ENCODE assay signal across 8 mouse cellular contexts in the genomic region with DNA sequence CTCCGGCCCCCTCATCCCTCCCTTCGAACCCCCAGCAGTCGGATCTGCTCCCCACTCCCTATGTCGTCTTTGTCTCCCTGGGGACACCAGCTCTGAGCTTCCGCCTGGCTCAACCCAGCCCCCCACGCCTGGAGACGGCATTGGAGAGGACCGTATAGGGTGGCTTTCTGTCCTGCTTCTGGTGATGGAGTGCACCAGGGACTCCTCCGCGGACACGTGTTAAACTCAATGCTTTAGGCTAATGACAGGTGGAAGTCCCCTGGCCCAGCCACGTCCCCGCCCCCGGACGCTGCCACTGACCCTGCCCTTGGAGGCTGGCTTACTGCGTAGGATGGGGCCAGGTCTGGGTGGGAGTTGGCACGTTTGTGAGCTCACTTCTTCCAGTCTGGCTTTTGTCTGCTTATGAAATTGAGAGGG. TPM values are rescaled to one million over a fixed set of nuclear protein-coding genes. Genes with fewer than 3 reads are reported as not detected.
A peak's percentile ranks its signal among the peaks of the same experiment; 100 is the strongest.
DNase-seq lines count a peak whose midpoint lies in the region; ATAC-seq and TF ChIP-seq lines count a peak whose summit lies in the region.

No protein-coding gene starts in this region.

- H3K4me1 ChIP-seq in hindbrain, embryonic 14.5 days (replicated peaks; ENCODE audit: control insufficient read depth, insufficient read depth, low read length): peaks cover 15% of the 10 kb centered on the region
- H3K4me1 ChIP-seq in liver, postnatal 0 days (ENCODE audit: insufficient read depth): peaks cover 24% of the 10 kb centered on the region
- no peaks in the 10 kb centered on the region; the same call in 1 of the 2 replicates for H3K4me1 ChIP-seq in spleen, adult 2 months (ENCODE audit: control insufficient read depth, insufficient read depth, insufficient read length)

- no peak for TF ChIP-seq POLR2A in spleen, adult 2 months (IDR thresholded peaks at IDR 0.05; ENCODE audit: low read depth, low read length)

- H3K9ac ChIP-seq in hindbrain, embryonic 14.5 days: peak overlapping the region; percentile 96
- H3K9ac ChIP-seq in liver, postnatal 0 days (replicated peaks): peak overlapping the region; percentile 91

- no peak for TF ChIP-seq EP300 in liver, postnatal 0 days (IDR thresholded peaks at IDR 0.05; ENCODE audit: low read depth)

- peak overlapping the region; percentile 96 for H3K4me2 ChIP-seq in hindbrain, embryonic 14.5 days (replicated peaks)
- peak overlapping the region; percentile 85 for H3K4me2 ChIP-seq in liver, postnatal 0 days (ENCODE audit: low read depth, low read length)

- ATAC-seq in hindbrain, embryonic 14.5 days (ENCODE audit: low FRiP score): peak; percentile 15; the same call in 1 of the 2 replicates
- peak; percentile 43 for ATAC-seq in liver, postnatal 0 days

- TF ChIP-seq CTCF in liver, postnatal 0 days (IDR thresholded peaks at IDR 0.05; ENCODE audit: low read depth): no peak
- TF ChIP-seq CTCF in spleen, adult 2 months (IDR thresholded peaks at IDR 0.05; ENCODE audit: extremely low read depth, insufficient read depth, insufficient read length, insufficient replicate concordance): no peak

- peaks cover 33% of the 10 kb centered on the region for H3K36me3 ChIP-seq in hindbrain, embryonic 14.5 days (replicated peaks; ENCODE audit: control insufficient read depth, insufficient read depth)
- peaks cover 40% of the 10 kb centered on the region for H3K36me3 ChIP-seq in liver, postnatal 0 days (replicated peaks; ENCODE audit: insufficient read depth, low read length)
- H3K36me3 ChIP-seq in spleen, adult 2 months (ENCODE audit: control insufficient read depth, insufficient read depth, low read length): peaks cover 20% of the 10 kb centered on the region

- 0% methylated on average over 17 of the region's 17 CpGs for WGBS in hindbrain, embryonic 14.5 days
- under 1% methylated on average over 17 of the region's 17 CpGs for WGBS in liver, postnatal 0 days (ENCODE audit: insufficient replicate concordance)
- WGBS in spleen, adult 2 months: 0% methylated on average over 17 of the region's 17 CpGs

- H3K9me3 ChIP-seq in hindbrain, embryonic 14.5 days (ENCODE audit: control insufficient read depth, low read length): no peaks in the 10 kb centered on the region
- no peaks in the 10 kb centered on the region for H3K9me3 ChIP-seq in liver, postnatal 0 days (ENCODE audit: low read length)

- DNase-seq in cerebellum, adult 9-10 months: peak; percentile 41
- DNase-seq in cerebellum, postnatal 25 days: no peak
- DNase-seq in CD4-positive helper T cell, adult 2 months (ENCODE audit: low read depth, low spot score): peak; percentile 69
- DNase-seq in embryo, embryonic 9.5 days (ENCODE audit: extremely low spot score): peak; percentile 27
- DNase-seq in hindbrain, embryonic 14.5 days (ENCODE audit: low spot score): no peak
- DNase-seq in liver, postnatal 0 days: peak; percentile 77
- peak in 1 of 2 experiments; percentile 7 for DNase-seq in spleen, adult 2 months (ENCODE audit: low read depth in 1 of 2, low spot score in 2 of 2)
- DNase-seq in frontal cortex, postnatal 14 days (ENCODE audit: low spot score in 2 of 2): no peak

- H3K4me3 ChIP-seq in hindbrain, embryonic 14.5 days (replicated peaks; ENCODE audit: low read length): peak overlapping the region; percentile 96
- H3K4me3 ChIP-seq in liver, postnatal 0 days (ENCODE audit: low read depth, low read length): peak overlapping the region; percentile 79
- peak overlapping the region; percentile 97 for H3K4me3 ChIP-seq in spleen, adult 2 months (ENCODE audit: extremely low read depth, insufficient read depth, insufficient read length)

- H3K27me3 ChIP-seq in hindbrain, embryonic 14.5 days (ENCODE audit: control insufficient read depth, insufficient read depth, low read length): no peaks in the 10 kb centered on the region
- H3K27me3 ChIP-seq in liver, postnatal 0 days (ENCODE audit: insufficient read depth, low read length): no peaks in the 10 kb centered on the region
- H3K27me3 ChIP-seq in spleen, adult 2 months (ENCODE audit: control insufficient read depth, insufficient read depth, low read length): no peaks in the 10 kb centered on the region

- peak overlapping the region; percentile 81; the same call in 1 of the 2 replicates for H3K27ac ChIP-seq in hindbrain, embryonic 14.5 days
- H3K27ac ChIP-seq in liver, postnatal 0 days (ENCODE audit: low read depth): peak overlapping the region; percentile 92
- peak overlapping the region; percentile 90 for H3K27ac ChIP-seq in spleen, adult 2 months (ENCODE audit: insufficient read depth, low read length)

RNA-seq across cellular contexts. Expression of gene Psme3, which starts 0.5 kb away (rescaled TPM):
- polyA plus RNA-seq in hindbrain, embryonic 14.5 days (2014; fragmentation: Nextera tagmentation; extraction: Ambion mirVana): 89.7 and 97.3 TPM in 2 replicates
- 78.4 and 78.8 TPM in 2 replicates for polyA plus RNA-seq in liver, postnatal 0 days (2015; fragmentation: Nextera tagmentation; extraction: Ambion mirVana)
- polyA plus RNA-seq in spleen, adult 2 months (2012; rRNA removed): 58.1 and 73.8 TPM in 2 replicates

RNA-seq across cellular contexts. Expression of gene Aoc2, which starts 8.4 kb away (rescaled TPM):
- 1.3 and 1.6 TPM in 2 replicates for polyA plus RNA-seq in hindbrain, embryonic 14.5 days (2014; fragmentation: Nextera tagmentation; extraction: Ambion mirVana)
- 0.44 and 0.60 TPM in 2 replicates for polyA plus RNA-seq in liver, postnatal 0 days (2015; fragmentation: Nextera tagmentation; extraction: Ambion mirVana)
- polyA plus RNA-seq in spleen, adult 2 months (2012; rRNA removed): 9.1 and 10.6 TPM in 2 replicates

RNA-seq across cellular contexts. Expression of gene Aoc3, which starts 13.9 kb away (rescaled TPM):
- 0.21 and 0.28 TPM in 2 replicates for polyA plus RNA-seq in hindbrain, embryonic 14.5 days (2014; fragmentation: Nextera tagmentation; extraction: Ambion mirVana)
- 0.05 and 0.06 TPM in 2 replicates for polyA plus RNA-seq in liver, postnatal 0 days (2015; fragmentation: Nextera tagmentation; extraction: Ambion mirVana)
- polyA plus RNA-seq in spleen, adult 2 months (2012; rRNA removed): 2.2 and 2.3 TPM in 2 replicates

RNA-seq across cellular contexts. Expression of gene Becn1, which starts 14.4 kb away (rescaled TPM):
- polyA plus RNA-seq in hindbrain, embryonic 14.5 days (2014; fragmentation: Nextera tagmentation; extraction: Ambion mirVana): 172 and 176 TPM in 2 replicates
- 65.1 and 72.3 TPM in 2 replicates for polyA plus RNA-seq in liver, postnatal 0 days (2015; fragmentation: Nextera tagmentation; extraction: Ambion mirVana)
- polyA plus RNA-seq in spleen, adult 2 months (2012; rRNA removed): 64.0 and 98.6 TPM in 2 replicates

RNA-seq across cellular contexts. Expression of gene Coa3, which starts 37.6 kb away (rescaled TPM):
- 242 and 256 TPM in 2 replicates for polyA plus RNA-seq in hindbrain, embryonic 14.5 days (2014; fragmentation: Nextera tagmentation; extraction: Ambion mirVana)
- 79.9 and 86.6 TPM in 2 replicates for polyA plus RNA-seq in liver, postnatal 0 days (2015; fragmentation: Nextera tagmentation; extraction: Ambion mirVana)
- polyA plus RNA-seq in spleen, adult 2 months (2012; rRNA removed): 148 TPM in 2 replicates

Comparison
In these comparisons a context has a peak if more than half of its experiments do, and no peak if none do; other contexts are left out.
1. DNase-seq: peak in cerebellum, adult 9-10 months (single experiment), CD4-positive helper T cell, adult 2 months (single experiment), embryo, embryonic 9.5 days (single experiment) and liver, postnatal 0 days (single experiment); none in cerebellum, postnatal 25 days (0 of 2), hindbrain, embryonic 14.5 days (single experiment) and frontal cortex, postnatal 14 days (0 of 2).
2. Peak in every context shown above with its lines, with median percentiles within 50 percentile points of each other: H3K27ac ChIP-seq and H3K4me3 ChIP-seq.